Mouse (Mus musculus): ENCODE data around the gene Cdk2ap2. TPM values are rescaled to one million over a fixed set of nuclear protein-coding genes. Genes with fewer than 3 reads are reported as not detected.
"Not testable (repeated sequence)": the region's sequence is repeated elsewhere in the genome, so short reads cannot be mapped to it uniquely, and the experiment has no call there.

The Cdk2ap2 gene
- polyA plus RNA-seq, 1 experiment from 2014 or later = 55.7 TPM

- H3K4me2 ChIP-seq (replicated peaks) = no peak overlapping the region
- H3K27ac ChIP-seq = no peak overlapping the region
- no peak overlapping the region for H3K4me3 ChIP-seq
- no peaks in the 10 kb centered on the region for H3K27me3 ChIP-seq
- H3K9me3 ChIP-seq = no peaks in the 10 kb centered on the region
- ATAC-seq (ENCODE audit: insufficient number of reproducible peaks, insufficient read depth, low FRiP score, low TSS enrichment) = no peak
- peaks cover 5% of the 10 kb centered on the region for H3K4me1 ChIP-seq
- H3K36me3 ChIP-seq = peaks cover 49% of the 10 kb centered on the region
- 86% methylated on average over 2 of the region's 2 CpGs for WGBS
- no peak overlapping the region for H3K9ac ChIP-seq
Observed at GRCm38 (mm10) chr19:4131768-4132167, 34.8 kb downstream of the Cdk2ap2 start.

DNA sequence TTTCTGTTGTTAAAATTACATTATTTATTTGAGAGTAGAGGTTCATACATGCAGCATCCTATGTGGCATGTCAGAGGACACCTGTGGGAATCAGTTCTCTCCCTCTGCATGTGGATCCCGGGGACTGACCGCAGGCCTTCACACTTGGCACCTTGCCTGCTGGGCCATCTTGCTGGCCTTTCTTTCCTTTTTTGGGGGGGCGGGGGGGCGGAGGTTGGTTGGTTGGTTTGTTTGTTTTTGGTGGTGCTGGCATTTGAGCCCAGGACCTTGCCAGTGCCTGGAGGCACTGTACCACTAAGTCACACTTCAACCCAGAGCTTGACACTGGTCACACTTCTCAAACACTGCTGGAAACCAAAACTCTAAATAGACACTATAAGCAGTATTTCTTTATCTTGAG is 37.4 kb downstream of the Cdk2ap2 start:
- Histone ChIP-seq H3K27ac (no peak overlapping the region), H3K9me3 (no peaks in the 10 kb centered on the region), H3K36me3 (peaks cover 38% of the 10 kb centered on the region), H3K9ac (no peak overlapping the region), H3K4me3 (no peak overlapping the region), H3K27me3 (no peaks in the 10 kb centered on the region), H3K4me1 (no peaks in the 10 kb centered on the region), H3K4me2 (replicated peaks) (no peak overlapping the region)
- ATAC-seq (ENCODE audit: insufficient number of reproducible peaks, insufficient read depth, low FRiP score, low TSS enrichment) = no peak
- WGBS = 88% methylated on average over 4 of the region's 4 CpGs

GRCm38 (mm10) chr19:4135229-4135962 is 38.4 kb downstream of the Cdk2ap2 start:
- H3K36me3 ChIP-seq = peaks cover 28% of the 10 kb centered on the region

GRCm38 (mm10) chr19:4135963-4136345 is 39.0 kb downstream of the Cdk2ap2 start:
- H3K4me3 ChIP-seq; H3K9me3 ChIP-seq; H3K27me3 ChIP-seq; H3K4me1 ChIP-seq; H3K9ac ChIP-seq; H3K4me2 ChIP-seq (replicated peaks); H3K27ac ChIP-seq; ATAC-seq (ENCODE audit: insufficient number of reproducible peaks, insufficient read depth, low FRiP score, low TSS enrichment): not testable (repeated sequence)
- H3K36me3 ChIP-seq = peaks cover 23% of the 10 kb centered on the region
- WGBS = 27% methylated on average over 8 of the region's 8 CpGs

More at GRCm38 (mm10) chr19:4135229-4135962, 38.4 kb downstream of the Cdk2ap2 start:
- H3K4me3 ChIP-seq; H3K27ac ChIP-seq; H3K4me1 ChIP-seq; H3K27me3 ChIP-seq; H3K4me2 ChIP-seq (replicated peaks); H3K9ac ChIP-seq; H3K9me3 ChIP-seq; ATAC-seq (ENCODE audit: insufficient number of reproducible peaks, insufficient read depth, low FRiP score, low TSS enrichment): not testable (repeated sequence)
- 72% methylated on average over 6 of the region's 6 CpGs for WGBS

GRCm38 (mm10) chr19:4136463-4136862 is 39.5 kb downstream of the Cdk2ap2 start:
- H3K9ac ChIP-seq = no peak overlapping the region
- H3K4me1 ChIP-seq = no peaks in the 10 kb centered on the region
- ATAC-seq (ENCODE audit: insufficient number of reproducible peaks, insufficient read depth, low FRiP score, low TSS enrichment) = no peak
- H3K27ac ChIP-seq = no peak overlapping the region
- no peaks in the 10 kb centered on the region for H3K27me3 ChIP-seq
- H3K4me3 ChIP-seq = no peak overlapping the region
- no peaks in the 10 kb centered on the region for H3K9me3 ChIP-seq
- peaks cover 18% of the 10 kb centered on the region for H3K36me3 ChIP-seq
- H3K4me2 ChIP-seq (replicated peaks) = no peak overlapping the region
- 75% methylated on average over 5 of the region's 5 CpGs for WGBS

- H3K36me3 ChIP-seq = peaks cover 5% of the 10 kb centered on the region; the same call in 1 of the 2 replicates
- H3K9me3 ChIP-seq = no peaks in the 10 kb centered on the region
- no peak overlapping the region for H3K27ac ChIP-seq
- H3K9ac ChIP-seq = no peak overlapping the region
- ATAC-seq (ENCODE audit: insufficient number of reproducible peaks, insufficient read depth, low FRiP score, low TSS enrichment) = no peak
- no peaks in the 10 kb centered on the region for H3K4me1 ChIP-seq
- H3K27me3 ChIP-seq = no peaks in the 10 kb centered on the region
- 81% methylated on average over 5 of the region's 5 CpGs for WGBS
- H3K4me2 ChIP-seq (replicated peaks) = no peak overlapping the region
- H3K4me3 ChIP-seq = no peak overlapping the region
Observed at GRCm38 (mm10) chr19:4137913-4138312, 40.9 kb downstream of the Cdk2ap2 start.

- Histone ChIP-seq H3K9me3 (no peaks in the 10 kb centered on the region), H3K36me3 (no peaks in the 10 kb centered on the region), H3K4me3 (no peak within 1 kb of the TSS), H3K9ac (no peak within 1 kb of the TSS), H3K27ac (no peak within 1 kb of the TSS), H3K4me1 (no peaks in the 10 kb centered on the region), H3K27me3 (no peaks in the 10 kb centered on the region), H3K4me2 (replicated peaks) (no peak within 1 kb of the TSS)
- 73% methylated on average over 2 of the region's 2 CpGs for WGBS
- no peak for ATAC-seq (ENCODE audit: insufficient number of reproducible peaks, insufficient read depth, low FRiP score, low TSS enrichment)
Observed at GRCm38 (mm10) chr19:4139446-4139845, 42.5 kb downstream of the Cdk2ap2 start, which contains the start of gene Gpr152. TSS of gene Gpr152 (plus strand) at chr19:4139787.

- H3K4me2 ChIP-seq (replicated peaks) = no peak overlapping the region
- H3K9ac ChIP-seq = no peak overlapping the region
- H3K4me3 ChIP-seq = no peak overlapping the region
- no peaks in the 10 kb centered on the region for H3K9me3 ChIP-seq
- no peaks in the 10 kb centered on the region for H3K27me3 ChIP-seq
- H3K27ac ChIP-seq = no peak overlapping the region
- no peaks in the 10 kb centered on the region for H3K36me3 ChIP-seq
- WGBS = 75% methylated on average over 6 of the region's 6 CpGs
- ATAC-seq (ENCODE audit: insufficient number of reproducible peaks, insufficient read depth, low FRiP score, low TSS enrichment) = no peak
- no peaks in the 10 kb centered on the region for H3K4me1 ChIP-seq
Observed at GRCm38 (mm10) chr19:4140147-4140546, 43.2 kb downstream of the Cdk2ap2 start.

GRCm38 (mm10) chr19:4142416-4143173 is 45.6 kb downstream of the Cdk2ap2 start:
- H3K9me3 ChIP-seq = 0 out of 2 replicates have a peak, but pooled peaks cover 4% of the 10 kb centered on the region
- no peak overlapping the region for H3K4me3 ChIP-seq
- no peak overlapping the region for H3K27ac ChIP-seq
- no peaks in the 10 kb centered on the region for H3K27me3 ChIP-seq
- H3K9ac ChIP-seq = no peak overlapping the region
- no peak overlapping the region for H3K4me2 ChIP-seq (replicated peaks)
- 92% methylated on average over 18 of the region's 18 CpGs for WGBS
- no peaks in the 10 kb centered on the region for H3K36me3 ChIP-seq
- peaks cover under 1% of the 10 kb centered on the region; the same call in 1 of the 2 replicates for H3K4me1 ChIP-seq
- no peak for ATAC-seq (ENCODE audit: insufficient number of reproducible peaks, insufficient read depth, low FRiP score, low TSS enrichment)

GRCm38 (mm10) chr19:4143759-4144268 is 46.8 kb downstream of the Cdk2ap2 start, which contains the start of gene Cabp4:
TSS of gene Cabp4 (minus strand) at chr19:4144033.
- no peak for ATAC-seq (ENCODE audit: insufficient number of reproducible peaks, insufficient read depth, low FRiP score, low TSS enrichment)
- H3K27me3 ChIP-seq = no peaks in the 10 kb centered on the region
- H3K9ac ChIP-seq = no peak within 1 kb of the TSS
- 0 out of 2 replicates have a peak, but pooled peaks cover 4% of the 10 kb centered on the region for H3K9me3 ChIP-seq
- no peaks in the 10 kb centered on the region for H3K36me3 ChIP-seq
- H3K4me3 ChIP-seq = no peak within 1 kb of the TSS
- no peak within 1 kb of the TSS for H3K4me2 ChIP-seq (replicated peaks)
- 85% methylated on average over 7 of the region's 7 CpGs for WGBS
- no peak within 1 kb of the TSS for H3K27ac ChIP-seq
- peaks cover 7% of the 10 kb centered on the region for H3K4me1 ChIP-seq

DNA sequence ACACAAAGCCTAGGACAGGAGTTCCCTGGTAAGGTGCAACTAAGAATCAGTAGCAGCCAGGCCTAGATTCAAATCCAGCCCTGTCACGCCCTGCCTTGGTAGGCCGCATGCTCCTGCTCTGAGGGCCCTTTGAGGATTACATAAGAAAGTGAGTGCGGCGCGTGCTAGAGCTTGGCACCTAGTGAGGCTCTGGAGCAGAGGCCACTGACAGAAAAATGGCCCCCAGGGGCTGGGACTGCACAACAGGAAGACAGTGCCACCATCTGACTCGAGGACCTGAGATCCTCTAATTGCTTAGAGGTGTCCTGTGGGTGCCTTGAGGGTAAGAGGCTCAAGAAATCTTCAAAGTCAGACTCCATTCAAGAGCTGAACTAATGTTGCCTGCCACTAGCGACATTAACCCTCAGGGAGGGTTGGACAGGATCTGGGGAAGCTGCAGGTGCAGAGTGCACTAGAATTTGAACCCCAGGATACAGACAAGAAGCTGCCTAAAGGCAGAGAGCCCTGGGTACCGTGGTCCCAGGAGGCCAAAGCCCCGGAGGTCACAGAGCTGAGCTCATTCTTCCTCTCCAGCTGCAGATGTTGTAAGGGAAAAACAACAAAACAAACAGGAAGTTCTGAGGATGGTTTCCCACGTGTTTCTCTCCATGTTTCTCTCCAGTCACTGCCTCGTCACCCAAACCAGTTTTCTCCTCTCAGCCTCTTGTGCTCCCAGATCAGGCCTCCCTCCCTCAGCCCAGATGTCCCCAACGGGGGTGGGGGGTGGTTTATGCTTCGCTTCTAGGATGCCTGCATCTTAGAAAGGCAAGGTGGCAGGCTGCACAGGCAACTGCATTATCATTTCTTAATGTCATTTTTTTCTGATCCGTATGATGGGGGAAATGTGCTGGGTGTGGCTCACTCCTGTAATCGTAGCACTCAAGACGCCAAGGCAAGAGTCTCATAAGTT is 47.8 kb downstream of the Cdk2ap2 start:
- H3K4me2 ChIP-seq (replicated peaks) = no peak overlapping the region
- H3K9me3 ChIP-seq = 0 out of 2 replicates have a peak, but pooled peaks cover 4% of the 10 kb centered on the region
- no peak for ATAC-seq (ENCODE audit: insufficient number of reproducible peaks, insufficient read depth, low FRiP score, low TSS enrichment)
- H3K9ac ChIP-seq = no peak overlapping the region
- peaks cover 1% of the 10 kb centered on the region; the same call in 1 of the 2 replicates for H3K36me3 ChIP-seq
- WGBS = 77% methylated on average over 16 of the region's 16 CpGs
- peaks cover 17% of the 10 kb centered on the region for H3K4me1 ChIP-seq
- H3K4me3 ChIP-seq = no peak overlapping the region
- no peak overlapping the region for H3K27ac ChIP-seq
- no peaks in the 10 kb centered on the region for H3K27me3 ChIP-seq
